Mouse (Mus musculus): ENCODE measurements at regions not wholly inside any gene's neighbourhood (a gene's known extent, or its start where the extent isn't known, plus 50 kb on each side); places are given as distances from the start of the nearest gene placed in this dataset.

GRCm38 (mm10) chr14:97293109-97293508 is 774.2 kb upstream of the Klhl1 start:
- H3K9ac ChIP-seq (ENCODE audit: low read length) = no peak overlapping the region
- no peak overlapping the region for H3K4me3 ChIP-seq (replicated peaks; ENCODE audit: low read length)
- no peaks in the 10 kb centered on the region for H3K9me3 ChIP-seq (replicated peaks; ENCODE audit: control insufficient read depth, low read length)
- no peak overlapping the region for H3K27ac ChIP-seq (ENCODE audit: low read length)
- WGBS = 64% methylated on average over 4 of the region's 4 CpGs
- H3K27me3 ChIP-seq (ENCODE audit: control insufficient read depth, insufficient read depth, low read length) = no peaks in the 10 kb centered on the region
- no peaks in the 10 kb centered on the region for H3K4me1 ChIP-seq (ENCODE audit: control insufficient read depth, insufficient read depth, low read length)
- H3K36me3 ChIP-seq (ENCODE audit: control insufficient read depth, insufficient read depth, low read length) = no peaks in the 10 kb centered on the region
- no peak for ATAC-seq (ENCODE audit: insufficient read depth, low FRiP score)
- no peak overlapping the region for H3K4me2 ChIP-seq (ENCODE audit: low read depth, low read length)

- no peak overlapping the region for H3K4me2 ChIP-seq (ENCODE audit: low read depth, low read length)
- H3K9ac ChIP-seq (ENCODE audit: low read length) = no peak overlapping the region
- H3K4me1 ChIP-seq (ENCODE audit: control insufficient read depth, insufficient read depth, low read length) = no peaks in the 10 kb centered on the region
- no peaks in the 10 kb centered on the region for H3K27me3 ChIP-seq (ENCODE audit: control insufficient read depth, insufficient read depth, low read length)
- no peak for ATAC-seq (ENCODE audit: insufficient read depth, low FRiP score)
- H3K27ac ChIP-seq (ENCODE audit: low read length) = no peak overlapping the region
- no peaks in the 10 kb centered on the region for H3K36me3 ChIP-seq (ENCODE audit: control insufficient read depth, insufficient read depth, low read length)
- H3K4me3 ChIP-seq (replicated peaks; ENCODE audit: low read length) = no peak overlapping the region
- no peaks in the 10 kb centered on the region for H3K9me3 ChIP-seq (replicated peaks; ENCODE audit: control insufficient read depth, low read length)
These were observed 768.5 kb upstream of the Klhl1 start for GRCm38 (mm10) chr14:97287447-97287846.

- Histone ChIP-seq H3K9ac (ENCODE audit: low read length) (no peak overlapping the region), H3K9me3 (replicated peaks; ENCODE audit: control insufficient read depth, low read length) (no peaks in the 10 kb centered on the region), H3K36me3 (ENCODE audit: control insufficient read depth, insufficient read depth, low read length) (no peaks in the 10 kb centered on the region), H3K4me1 (ENCODE audit: control insufficient read depth, insufficient read depth, low read length) (no peaks in the 10 kb centered on the region), H3K27me3 (ENCODE audit: control insufficient read depth, insufficient read depth, low read length) (no peaks in the 10 kb centered on the region), H3K4me2 (ENCODE audit: low read depth, low read length) (no peak overlapping the region), H3K27ac (ENCODE audit: low read length) (no peak overlapping the region), H3K4me3 (replicated peaks; ENCODE audit: low read length) (no peak overlapping the region)
- 43% methylated on average over 3 of the region's 3 CpGs for WGBS
- ATAC-seq (ENCODE audit: insufficient read depth, low FRiP score) = no peak
These were observed 739.6 kb upstream of the Klhl1 start for GRCm38 (mm10) chr14:97258461-97258860.
